Mouse (Mus musculus): Measurements from ENCODE around the gene Adcy4. TPM values are rescaled to one million over a fixed set of nuclear protein-coding genes. Genes with fewer than 3 reads are reported as not detected.

Gene Adcy4
- polyA plus RNA-seq, 1 experiment from 2014 or later = 21.3 TPM

DNA sequence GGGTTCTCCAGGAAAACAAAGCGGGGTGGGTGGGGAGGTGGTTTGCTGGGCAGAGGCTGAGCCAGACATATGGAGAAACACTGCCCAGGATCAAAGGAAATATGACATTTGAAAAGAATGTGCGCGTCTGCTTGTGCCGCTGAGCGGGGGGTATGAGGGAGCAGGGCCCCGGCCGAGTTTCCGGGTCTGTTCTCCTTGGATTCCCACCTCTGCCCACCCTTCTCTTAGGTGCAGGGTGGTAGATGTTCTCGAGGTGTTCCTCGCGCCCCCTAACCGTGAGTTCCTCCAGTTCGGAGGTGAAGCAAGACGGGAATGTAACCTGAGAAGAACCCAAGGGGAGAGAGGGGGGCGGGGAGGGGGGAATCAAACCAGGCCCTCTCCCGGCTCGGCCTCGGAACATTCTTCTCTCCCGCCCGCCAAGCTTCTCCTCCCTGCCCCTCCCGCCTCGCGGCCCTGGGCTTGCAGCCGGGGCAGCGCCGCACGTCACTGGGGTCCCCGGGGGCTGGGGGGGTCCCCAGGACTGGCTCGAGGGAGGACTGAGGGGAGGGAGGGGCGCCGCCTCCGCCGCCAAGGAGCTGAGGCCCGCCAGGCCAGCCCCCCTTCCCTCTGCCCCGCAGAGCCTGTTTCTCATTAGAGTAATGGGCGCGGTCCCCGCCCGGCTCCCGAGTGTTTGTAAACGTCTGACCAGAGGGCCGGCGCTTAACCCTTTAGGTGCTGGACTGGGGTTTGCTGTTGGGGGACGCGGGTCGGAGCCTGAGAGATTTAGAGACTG, 39.3 kb upstream of the Adcy4 start, which contains the start of gene Nfatc4:
Nfatc4 (plus strand) TSS at position 154 of the 772 bp plus-strand sequence.
- peaks cover 20% of the 10 kb centered on the region for H3K4me1 ChIP-seq
- peaks cover 14% of the 10 kb centered on the region for H3K36me3 ChIP-seq
- peak within 1 kb of the TSS; percentile 98 for H3K4me2 ChIP-seq (replicated peaks)
- under 1% methylated on average over 38 of the region's 46 CpGs for WGBS
- H3K9me3 ChIP-seq = no peaks in the 10 kb centered on the region
- peak within 1 kb of the TSS; percentile 85 for H3K4me3 ChIP-seq
- peak within 1 kb of the TSS; percentile 66 for H3K9ac ChIP-seq
- H3K27me3 ChIP-seq = no peaks in the 10 kb centered on the region
- peak; percentile 89 for ATAC-seq (ENCODE audit: insufficient number of reproducible peaks, insufficient read depth, low FRiP score, low TSS enrichment)
- peak within 1 kb of the TSS; percentile 100 for H3K27ac ChIP-seq

- peak overlapping the region; percentile 100 for H3K27ac ChIP-seq
- H3K27me3 ChIP-seq = no peaks in the 10 kb centered on the region
- H3K9me3 ChIP-seq = no peaks in the 10 kb centered on the region
- no peak overlapping the region for H3K9ac ChIP-seq
- H3K4me3 ChIP-seq = peak overlapping the region; percentile 85
- ATAC-seq (ENCODE audit: insufficient number of reproducible peaks, insufficient read depth, low FRiP score, low TSS enrichment) = no peak
- peaks cover 13% of the 10 kb centered on the region for H3K4me1 ChIP-seq
- peak overlapping the region; percentile 98 for H3K4me2 ChIP-seq (replicated peaks)
- 4% methylated on average over 13 of the region's 13 CpGs for whole genome bisulfite sequencing
- H3K36me3 ChIP-seq = peaks cover 8% of the 10 kb centered on the region
Observed at GRCm38 (mm10) chr14:55822435-55822990, 38.6 kb upstream of the Adcy4 start.

GRCm38 (mm10) chr14:55820576-55820975, 36.7 kb upstream of the Adcy4 start:
- Histone ChIP-seq H3K27me3 (no peaks in the 10 kb centered on the region), H3K4me1 (0 out of 2 replicates have a peak, but pooled peaks cover 4% of the 10 kb centered on the region), H3K4me3 (no peak overlapping the region), H3K36me3 (no peaks in the 10 kb centered on the region), H3K27ac (no peak overlapping the region), H3K9ac (no peak overlapping the region), H3K4me2 (replicated peaks) (no peak overlapping the region), H3K9me3 (no peaks in the 10 kb centered on the region)
- 87% methylated on average over 9 of the region's 9 CpGs for WGBS
- no peak for ATAC-seq (ENCODE audit: insufficient number of reproducible peaks, insufficient read depth, low FRiP score, low TSS enrichment)

- Histone ChIP-seq H3K27me3 (no peaks in the 10 kb centered on the region), H3K4me2 (replicated peaks) (no peak overlapping the region), H3K9me3 (no peaks in the 10 kb centered on the region), H3K36me3 (no peaks in the 10 kb centered on the region), H3K9ac (no peak overlapping the region), H3K27ac (no peak overlapping the region), H3K4me3 (no peak overlapping the region), H3K4me1 (0 out of 2 replicates have a peak, but pooled peaks cover 4% of the 10 kb centered on the region)
- no peak for ATAC-seq (ENCODE audit: insufficient number of reproducible peaks, insufficient read depth, low FRiP score, low TSS enrichment)
- WGBS = 84% methylated on average over 7 of the region's 7 CpGs
Observed at GRCm38 (mm10) chr14:55819845-55820405, 36.0 kb upstream of the Adcy4 start.

GRCm38 (mm10) chr14:55815310-55815751, 31.4 kb upstream of the Adcy4 start:
- no peak for ATAC-seq (ENCODE audit: insufficient number of reproducible peaks, insufficient read depth, low FRiP score, low TSS enrichment)

GRCm38 (mm10) chr14:55814885-55815284, 31.0 kb upstream of the Adcy4 start:
- Histone ChIP-seq H3K9ac (peak overlapping the region; percentile 31), H3K4me3 (peak overlapping the region; percentile 49), H3K9me3 (no peaks in the 10 kb centered on the region), H3K4me1 (no peaks in the 10 kb centered on the region), H3K4me2 (replicated peaks) (peak overlapping the region; percentile 61), H3K27ac (no peak overlapping the region), H3K27me3 (no peaks in the 10 kb centered on the region), H3K36me3 (no peaks in the 10 kb centered on the region)
- peak; percentile 64; the same call in 1 of the 2 replicates for ATAC-seq (ENCODE audit: insufficient number of reproducible peaks, insufficient read depth, low FRiP score, low TSS enrichment)
- 25% methylated on average over 16 of the region's 16 CpGs for WGBS

More at GRCm38 (mm10) chr14:55815310-55815751, 31.4 kb upstream of the Adcy4 start:
- no peak overlapping the region for H3K27ac ChIP-seq
- H3K9me3 ChIP-seq = no peaks in the 10 kb centered on the region
- H3K36me3 ChIP-seq = no peaks in the 10 kb centered on the region
- peak overlapping the region; percentile 31 for H3K9ac ChIP-seq
- H3K27me3 ChIP-seq = no peaks in the 10 kb centered on the region
- 23% methylated on average over 17 of the region's 17 CpGs for WGBS
- peak overlapping the region; percentile 61 for H3K4me2 ChIP-seq (replicated peaks)
- peak overlapping the region; percentile 49 for H3K4me3 ChIP-seq
- H3K4me1 ChIP-seq = no peaks in the 10 kb centered on the region

- no peak overlapping the region for H3K4me2 ChIP-seq (replicated peaks)
- no peak overlapping the region for H3K9ac ChIP-seq
- H3K4me3 ChIP-seq = no peak overlapping the region
- H3K27ac ChIP-seq = no peak overlapping the region
- no peak for ATAC-seq (ENCODE audit: insufficient number of reproducible peaks, insufficient read depth, low FRiP score, low TSS enrichment)
- no peaks in the 10 kb centered on the region for H3K9me3 ChIP-seq
- no peaks in the 10 kb centered on the region for H3K27me3 ChIP-seq
- WGBS = 81% methylated on average over 15 of the region's 15 CpGs
- H3K36me3 ChIP-seq = no peaks in the 10 kb centered on the region
- H3K4me1 ChIP-seq = no peaks in the 10 kb centered on the region
Observed at GRCm38 (mm10) chr14:55795380-55796163, 11.7 kb upstream of the Adcy4 start.

GRCm38 (mm10) chr14:55793946-55794345, 10.1 kb upstream of the Adcy4 start:
- Histone ChIP-seq H3K4me1 (no peaks in the 10 kb centered on the region), H3K9me3 (no peaks in the 10 kb centered on the region), H3K4me3 (no peak overlapping the region), H3K4me2 (replicated peaks) (no peak overlapping the region), H3K9ac (no peak overlapping the region), H3K36me3 (no peaks in the 10 kb centered on the region), H3K27ac (no peak overlapping the region), H3K27me3 (0 out of 2 replicates have a peak, but pooled peaks cover 7% of the 10 kb centered on the region)
- WGBS = 58% methylated on average over 2 of the region's 2 CpGs
- ATAC-seq (ENCODE audit: insufficient number of reproducible peaks, insufficient read depth, low FRiP score, low TSS enrichment) = no peak

GRCm38 (mm10) chr14:55793461-55793860, 9.6 kb upstream of the Adcy4 start:
- H3K4me2 ChIP-seq (replicated peaks) = no peak overlapping the region
- 69% methylated on average over 2 of the region's 2 CpGs for WGBS

GRCm38 (mm10) chr14:55788256-55789050, 4.6 kb upstream of the Adcy4 start, which contains the start of gene Ripk3:
Gene Ripk3, minus strand, starts transcription at chr14:55788865.
- Histone ChIP-seq H3K27ac (no peak within 1 kb of the TSS), H3K4me1 (peaks cover 19% of the 10 kb centered on the region), H3K27me3 (peaks cover 57% of the 10 kb centered on the region), H3K9me3 (no peaks in the 10 kb centered on the region), H3K36me3 (no peaks in the 10 kb centered on the region), H3K4me2 (replicated peaks) (peak within 1 kb of the TSS; percentile 75), H3K4me3 (peak within 1 kb of the TSS; percentile 45), H3K9ac (peak within 1 kb of the TSS; percentile 42)
- ATAC-seq (ENCODE audit: insufficient number of reproducible peaks, insufficient read depth, low FRiP score, low TSS enrichment) = no peak
- 5% methylated on average over 40 of the region's 40 CpGs for WGBS

More at GRCm38 (mm10) chr14:55793461-55793860, 9.6 kb upstream of the Adcy4 start:
- Histone ChIP-seq H3K4me1 (peaks cover 4% of the 10 kb centered on the region; the same call in 1 of the 2 replicates), H3K4me3 (no peak overlapping the region), H3K36me3 (no peaks in the 10 kb centered on the region), H3K9me3 (no peaks in the 10 kb centered on the region), H3K9ac (no peak overlapping the region), H3K27me3 (peaks cover 12% of the 10 kb centered on the region; the same call in 1 of the 2 replicates), H3K27ac (no peak overlapping the region)
- no peak for ATAC-seq (ENCODE audit: insufficient number of reproducible peaks, insufficient read depth, low FRiP score, low TSS enrichment)

Measured in embryonic facial prominence, embryonic 12.5 days (tissue).